Mouse (Mus musculus) neural tube, embryonic 10.5 days (tissue): ENCODE measurements at regions not wholly inside any gene's neighbourhood (a gene's known extent, or its start where the extent isn't known, plus 50 kb on each side); places are given as distances from the start of the nearest gene placed in this dataset.

ENCODE experiments used
- DNase-seq: peaks from one replicate; pipeline ENCODE4 v3.0.0-alpha.2; 2017; ENCODE audit warnings: low spot score; ENCODE audit errors: extremely low spot score

DNA sequence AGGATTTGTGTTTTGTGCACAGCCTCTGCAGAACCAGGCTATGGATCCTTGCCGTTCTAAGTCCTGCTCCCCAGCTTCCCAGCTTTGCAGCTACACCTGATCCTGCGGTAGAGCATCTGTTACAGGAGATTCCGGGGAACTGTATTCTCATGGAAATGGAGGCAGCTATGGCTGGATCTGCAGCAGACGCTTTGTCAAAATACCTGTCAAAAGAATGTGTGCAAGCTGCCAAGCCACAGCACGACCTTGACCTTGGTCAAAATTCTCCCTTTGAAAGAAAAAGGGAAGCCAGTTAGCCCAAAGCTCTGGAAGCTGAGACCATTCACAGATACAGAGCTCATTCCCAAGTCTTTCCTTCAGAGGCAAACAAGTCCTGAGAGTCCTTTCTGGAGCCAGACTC lies 255.3 kb downstream of the Med13l start:
- no peak for DNase-seq

DNA sequence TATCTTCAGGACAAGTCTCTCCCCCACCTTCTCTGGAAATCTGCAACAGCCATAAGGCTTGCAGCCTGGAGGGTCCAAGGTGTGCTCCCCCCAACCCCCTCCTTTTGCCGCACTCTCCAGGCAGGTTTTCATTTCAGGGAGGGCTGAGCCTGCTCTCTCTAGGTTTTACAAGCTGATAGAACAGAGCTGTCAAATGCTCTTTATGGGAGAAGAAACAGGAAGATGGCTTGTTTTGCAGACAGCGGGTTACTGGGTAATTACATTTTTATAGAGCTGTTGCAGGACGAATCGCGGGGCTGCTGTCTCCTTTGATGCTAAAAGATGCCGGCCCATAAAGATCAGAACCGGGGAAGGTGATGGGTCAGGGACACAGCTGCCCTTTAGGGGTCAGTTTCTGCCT lies 257.8 kb downstream of the Med13l start:
- no peak for DNase-seq

GRCm38 (mm10) chr5:118824791-118825190 lies 264.3 kb downstream of the Med13l start:
- DNase-seq, result no peak

GRCm38 (mm10) chr5:118829031-118829698 lies 268.7 kb downstream of the Med13l start:
- DNase-seq, result no peak

DNA sequence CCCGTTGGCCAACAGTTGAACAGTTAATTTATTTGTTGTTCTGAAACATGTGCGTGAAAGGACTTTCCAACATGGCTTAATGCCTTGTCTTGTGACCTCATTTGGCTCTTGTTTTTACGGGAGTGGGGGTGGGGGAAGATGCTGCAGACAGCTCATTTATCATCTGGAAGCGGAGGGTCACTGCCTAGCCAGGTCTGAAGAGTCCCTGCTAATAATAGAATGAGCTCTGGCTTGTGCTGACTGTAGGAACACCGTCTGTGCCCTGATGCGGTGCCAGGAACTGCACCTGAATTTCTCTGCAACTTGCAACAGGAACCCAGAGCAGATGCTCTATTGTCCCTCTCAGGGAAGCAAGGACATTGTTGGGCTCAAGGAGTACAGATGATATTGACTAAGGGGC lies 272.2 kb downstream of the Med13l start:
- DNase-seq, result peak; percentile 38

DNA sequence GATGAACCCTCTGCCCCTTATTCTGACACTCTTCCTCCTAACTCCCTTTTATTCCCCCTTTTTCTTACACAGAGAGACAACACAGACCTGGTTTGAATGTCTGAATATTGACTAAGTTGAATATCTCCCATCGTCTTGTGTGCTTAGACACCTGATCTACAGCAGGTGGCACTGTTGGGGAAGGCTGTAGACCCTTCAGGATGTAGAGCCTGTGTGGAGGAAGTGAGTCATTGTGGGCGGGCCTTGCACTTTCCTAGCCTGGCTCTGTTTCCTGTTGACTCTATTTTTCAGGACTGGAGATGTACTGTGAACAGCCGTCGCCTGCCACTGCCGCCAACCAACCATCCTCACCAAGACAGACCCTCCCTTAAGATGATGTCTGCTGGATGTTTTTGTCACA lies 273.6 kb downstream of the Med13l start:
- no peak for DNase-seq

GRCm38 (mm10) chr5:118837001-118837400 lies 276.5 kb downstream of the Med13l start:
- no peak for DNase-seq

DNA sequence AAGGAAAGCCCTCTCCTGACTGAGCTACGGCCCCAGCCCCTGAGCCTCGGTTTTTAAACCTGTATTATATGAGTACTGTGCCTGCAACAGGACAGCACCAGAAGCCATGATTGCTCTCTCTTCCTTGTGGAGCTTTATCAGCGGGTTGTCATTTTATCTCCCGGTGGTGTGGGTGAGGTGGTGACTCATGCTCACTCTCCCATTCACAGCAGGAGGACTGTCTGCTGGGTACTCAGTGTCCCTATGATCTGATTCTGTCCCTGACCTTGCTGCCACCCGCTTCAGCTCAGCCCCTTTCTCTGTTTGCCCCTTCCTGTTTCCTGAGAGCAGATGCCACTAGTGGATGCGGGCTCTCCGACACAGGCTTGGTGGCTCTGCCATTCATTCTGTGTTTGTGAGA lies 277.9 kb downstream of the Med13l start:
- no peak for DNase-seq

- no peak for DNase-seq
Measured at GRCm38 (mm10) chr5:118839916-118840315, 279.4 kb downstream of the Med13l start.

DNA sequence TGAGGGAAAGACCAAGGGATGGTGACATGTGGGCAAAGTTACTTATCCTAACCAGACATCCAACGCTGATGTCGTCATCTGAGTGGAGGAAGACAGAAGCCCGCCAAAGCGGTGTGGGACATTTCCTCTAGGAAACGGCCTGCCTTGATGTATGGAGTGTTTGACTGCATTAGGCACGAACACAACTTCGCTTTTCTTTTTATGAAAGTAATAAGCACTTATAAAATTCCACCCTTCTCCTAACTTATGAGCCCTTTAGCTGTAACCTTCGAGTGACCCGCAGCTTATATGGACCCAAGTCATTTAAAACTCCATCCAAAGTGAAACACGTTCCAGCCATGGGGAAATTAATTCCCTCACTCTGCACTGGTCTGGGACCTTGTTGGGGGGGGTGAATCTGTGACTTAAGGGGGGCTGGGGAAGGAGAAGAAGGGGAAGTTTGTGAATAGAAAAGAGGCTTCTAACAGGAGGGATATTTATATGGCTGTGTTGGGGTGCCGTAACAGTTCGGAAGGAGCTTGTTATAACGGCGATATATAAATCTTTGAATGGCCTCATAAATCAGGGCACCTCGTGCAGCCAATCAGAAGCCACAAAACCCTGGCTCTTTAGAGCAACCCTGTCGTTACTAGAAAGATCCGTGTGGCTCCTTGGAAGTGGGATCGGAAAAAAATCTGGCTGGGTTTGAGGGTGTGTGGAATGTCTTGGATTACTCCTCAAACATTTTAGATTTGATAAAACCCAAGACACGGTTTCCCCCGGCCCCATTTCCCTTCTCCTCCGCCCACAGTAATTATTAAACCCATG lies 280.9 kb downstream of the Med13l start:
- no peak for DNase-seq

GRCm38 (mm10) chr5:118842017-118842396 lies 281.5 kb downstream of the Med13l start:
- no peak for DNase-seq

DNA sequence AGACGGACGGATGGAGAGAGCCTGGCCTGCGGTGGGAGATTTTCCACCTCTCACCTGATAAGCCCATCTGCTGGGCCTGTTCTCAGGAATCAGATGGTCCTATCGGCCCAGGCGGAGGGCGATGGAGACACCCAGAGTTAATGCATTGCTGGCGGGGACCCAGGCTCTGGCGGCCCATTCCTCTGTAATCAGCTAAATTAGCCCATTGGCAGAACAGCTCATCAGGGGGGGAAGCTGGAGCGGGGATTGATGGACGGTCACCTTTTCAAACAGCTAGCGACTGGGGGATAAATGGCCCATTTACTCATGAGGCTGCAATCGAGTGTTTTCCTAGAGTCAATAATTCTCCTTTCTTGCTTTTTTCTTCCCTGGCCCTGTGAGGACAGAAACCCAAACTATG lies 296.5 kb downstream of the Med13l start:
- DNase-seq, result no peak

GRCm38 (mm10) chr5:118861143-118861847 lies 300.8 kb downstream of the Med13l start:
- DNase-seq, result no peak

DNA sequence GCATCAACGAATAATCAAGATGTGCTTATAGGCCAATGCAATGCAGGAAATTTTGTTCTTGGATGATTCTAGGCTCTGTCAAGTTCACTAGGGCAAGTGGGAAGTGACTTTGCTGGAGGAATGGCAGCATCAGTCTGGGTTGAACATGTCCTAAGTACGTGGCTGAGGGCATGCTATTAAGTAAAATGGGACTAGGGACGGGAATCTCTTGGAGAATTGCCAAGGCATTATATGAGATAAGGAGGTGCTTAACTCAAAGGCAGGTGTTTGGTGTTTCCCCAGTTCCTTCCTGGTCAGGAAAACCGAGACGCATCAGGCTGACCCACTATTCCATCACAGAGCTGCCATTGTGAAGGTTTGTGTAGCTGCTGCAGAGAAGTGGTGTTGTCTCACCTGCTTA lies 307.0 kb downstream of the Med13l start:
- DNase-seq, result no peak

- no peak for DNase-seq
Measured at GRCm38 (mm10) chr5:118869330-118869729, 308.9 kb downstream of the Med13l start.

GRCm38 (mm10) chr5:118873871-118874270 lies 313.4 kb downstream of the Med13l start:
- no peak for DNase-seq

DNA sequence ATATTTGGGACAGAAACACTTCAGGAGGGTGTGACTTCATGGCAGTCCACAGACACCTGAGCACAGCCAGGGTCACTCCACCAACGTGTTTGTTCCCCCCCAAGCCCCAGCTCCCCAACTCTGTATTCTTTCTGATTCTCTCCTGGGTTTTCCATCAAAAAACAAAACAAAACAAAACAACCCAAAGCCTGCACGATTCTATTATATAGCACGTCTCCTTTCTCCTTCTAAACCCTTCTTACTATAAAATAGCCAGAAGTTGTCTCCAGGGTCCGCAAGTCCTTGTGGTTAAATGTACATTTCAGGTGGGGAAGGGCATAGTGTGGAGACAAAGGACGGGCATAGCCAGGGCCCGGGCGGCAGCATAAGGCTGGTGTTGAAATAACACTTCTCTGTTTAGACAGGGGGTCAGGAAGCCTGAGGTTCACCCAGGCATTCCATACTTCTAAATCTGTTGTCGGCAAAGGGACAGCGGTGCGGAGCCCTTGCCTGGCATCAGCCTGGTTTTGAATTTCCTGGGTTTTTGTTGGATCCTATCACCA lies 314.7 kb downstream of the Med13l start:
- no peak for DNase-seq

- DNase-seq, result no peak
Measured at GRCm38 (mm10) chr5:118876586-118877312, 316.3 kb downstream of the Med13l start.

- peak; percentile 63 for DNase-seq
Measured at GRCm38 (mm10) chr5:118877313-118877669, 316.8 kb downstream of the Med13l start.

DNA sequence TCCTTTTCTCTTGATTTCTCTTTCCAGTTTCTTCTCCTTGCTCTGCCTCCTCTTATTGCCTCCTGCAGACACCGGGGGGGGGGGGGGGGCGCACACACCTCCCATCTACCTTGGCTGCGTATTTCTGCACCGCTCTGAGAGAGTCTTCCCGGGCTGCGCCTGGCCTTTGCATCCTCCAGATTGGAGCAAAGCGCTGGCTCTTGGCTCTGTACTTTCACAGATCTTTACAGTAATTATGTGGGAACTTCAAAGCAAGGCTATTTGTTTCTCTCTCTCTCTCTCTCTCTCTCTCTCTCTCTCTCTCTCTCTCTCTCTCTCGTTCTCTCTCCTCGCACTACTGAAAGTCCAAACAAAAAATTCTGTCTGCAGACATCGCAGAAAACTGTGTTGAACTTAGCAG lies 317.4 kb downstream of the Med13l start:
- no peak for DNase-seq

DNA sequence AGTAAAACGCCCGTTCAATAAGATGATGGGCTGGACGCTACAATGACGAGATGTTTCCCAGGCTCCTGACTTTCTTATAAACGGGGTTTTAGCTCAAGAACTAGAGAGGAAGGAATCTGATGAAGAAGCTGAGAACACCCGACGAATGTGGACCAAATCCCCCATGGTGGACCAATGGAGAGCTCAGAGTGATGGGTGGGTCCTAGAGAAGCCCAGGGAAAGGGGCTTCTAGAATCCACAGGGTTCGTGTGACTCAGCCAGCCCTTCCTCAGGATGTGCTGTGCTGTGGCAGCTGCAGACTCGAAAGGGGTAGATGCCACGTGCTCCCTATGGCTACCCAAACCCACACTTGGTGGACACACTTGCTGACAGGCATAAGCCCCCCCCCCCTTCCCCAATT lies 318.2 kb downstream of the Med13l start:
- peak; percentile 19 for DNase-seq
